Comparison of ENCODE assay signal across 8 mouse cellular contexts in the genomic region with DNA sequence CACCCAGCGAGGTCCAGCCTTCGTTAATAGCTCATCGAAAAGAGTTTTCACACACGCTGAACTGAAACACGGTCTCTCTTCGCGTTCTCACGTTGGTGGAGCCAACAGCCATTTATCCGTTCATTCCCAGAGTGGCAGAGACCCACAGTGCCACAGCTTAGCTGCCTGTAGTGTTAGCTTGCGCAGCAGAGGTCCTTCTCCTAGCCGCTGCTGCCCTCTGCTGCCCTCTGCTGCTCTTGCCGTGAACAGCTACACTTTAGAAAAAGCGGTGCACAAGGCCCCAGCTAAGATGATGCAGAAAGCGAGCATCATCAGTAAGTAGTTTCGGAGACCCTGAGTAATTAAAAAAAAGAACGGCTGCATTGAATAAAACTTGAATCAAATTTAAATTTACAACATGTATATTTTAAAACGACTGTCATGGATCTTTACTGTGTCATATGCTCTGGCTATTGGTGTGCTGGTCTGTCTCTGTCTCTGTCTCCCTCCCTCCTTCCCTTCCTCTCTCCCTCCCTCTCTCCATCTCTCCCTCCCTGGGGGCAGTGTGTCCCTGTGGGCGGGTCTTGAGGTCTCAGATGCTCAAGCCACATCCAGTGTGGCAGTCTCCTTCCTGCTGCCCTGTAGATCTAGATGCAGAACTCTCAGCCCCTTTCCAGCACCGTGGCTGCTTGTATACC. TPM values are rescaled to one million over a fixed set of nuclear protein-coding genes. Genes with fewer than 3 reads are reported as not detected.
A peak's percentile ranks its signal among the peaks of the same experiment; 100 is the strongest.
DNase-seq lines count a peak whose midpoint lies in the region; ATAC-seq lines count a peak whose summit lies in the region.

No protein-coding gene starts in this region.

- ATAC-seq in limb, embryonic 13.5 days (ENCODE audit: low FRiP score, low read depth): 0 out of 2 replicates have a peak, but pooled peaks have one; percentile 55
- ATAC-seq in stomach, embryonic 14.5 days (ENCODE audit: insufficient number of reproducible peaks, insufficient read depth, low FRiP score, low read depth): peak; percentile 61; the same call in 1 of the 2 replicates

- 0 out of 2 replicates have a peak, but pooled peaks cover 3% of the 10 kb centered on the region for H3K27me3 ChIP-seq in limb, embryonic 13.5 days
- H3K27me3 ChIP-seq in stomach, embryonic 14.5 days (ENCODE audit: control insufficient read depth, insufficient read depth, low read length): no peaks in the 10 kb centered on the region

- no peak overlapping the region for H3K27ac ChIP-seq in limb, embryonic 13.5 days
- no peak overlapping the region for H3K27ac ChIP-seq in stomach, embryonic 14.5 days (ENCODE audit: low read length)

- no peak overlapping the region for H3K4me3 ChIP-seq in limb, embryonic 13.5 days
- no peak overlapping the region for H3K4me3 ChIP-seq in stomach, embryonic 14.5 days (ENCODE audit: low read depth, low read length)

- peaks cover 5% of the 10 kb centered on the region; the same call in 1 of the 2 replicates for H3K4me1 ChIP-seq in limb, embryonic 13.5 days
- H3K4me1 ChIP-seq in stomach, embryonic 14.5 days (ENCODE audit: control insufficient read depth, insufficient read depth, low read length): no peaks in the 10 kb centered on the region

- no peaks in the 10 kb centered on the region for H3K9me3 ChIP-seq in limb, embryonic 13.5 days
- no peaks in the 10 kb centered on the region for H3K9me3 ChIP-seq in stomach, embryonic 14.5 days (ENCODE audit: control insufficient read depth, low read depth, low read length)

- WGBS in limb, embryonic 13.5 days: 31% methylated on average over 19 of the region's 19 CpGs
- 31% methylated on average over 19 of the region's 19 CpGs for WGBS in stomach, embryonic 14.5 days

- peak; percentile 27 for DNase-seq in ovary, postnatal 10 days (ENCODE audit: low spot score)
- no peak for DNase-seq in ovary, adult 18-20 months (ENCODE audit: low spot score)
- peak; percentile 83 for DNase-seq in embryo, embryonic 10.5 days (ENCODE audit: low spot score)
- DNase-seq in gastrocnemius, postnatal 25 days: peak; percentile 13
- DNase-seq in kidney, adult 9 months: peak; percentile 64
- peak; percentile 65 for DNase-seq in naive thymus-derived CD4-positive, alpha-beta T cell, adult 2 months (ENCODE audit: low read depth)

- no peaks in the 10 kb centered on the region for H3K36me3 ChIP-seq in limb, embryonic 13.5 days
- no peaks in the 10 kb centered on the region for H3K36me3 ChIP-seq in stomach, embryonic 14.5 days (ENCODE audit: control insufficient read depth, insufficient read depth, low read length)

- peak overlapping the region; percentile 38; the same call in 1 of the 2 replicates for H3K4me2 ChIP-seq in limb, embryonic 13.5 days (replicated peaks)
- no peak overlapping the region for H3K4me2 ChIP-seq in stomach, embryonic 14.5 days (replicated peaks; ENCODE audit: low read depth, low read length)

- H3K9ac ChIP-seq in limb, embryonic 13.5 days: no peak overlapping the region
- no peak overlapping the region for H3K9ac ChIP-seq in stomach, embryonic 14.5 days (replicated peaks; ENCODE audit: low read depth, low read length)

RNA-seq across cellular contexts. Expression of gene Tmem144, which starts 38.6 kb away (rescaled TPM):
- total RNA-seq in gastrocnemius, postnatal 25 days (2021): 1 to 10 TPM; 1.3 to 3.4 TPM
- polyA plus RNA-seq in limb, embryonic 13.5 days (2015; fragmentation: Nextera tagmentation; extraction: Ambion mirVana): 3.0 and 3.1 TPM in 2 replicates
- polyA plus RNA-seq in stomach, embryonic 14.5 days (2014; fragmentation: Nextera tagmentation; extraction: Ambion mirVana): 2.5 and 3.8 TPM in 2 replicates
